18 mouse cellular contexts compared by ENCODE assay signal in genomic region chr11:11954606-11955005, GRCm38 (mm10). TPM values are rescaled to one million over a fixed set of nuclear protein-coding genes. Genes with fewer than 3 reads are reported as not detected.
A peak's percentile ranks its signal among the peaks of the same experiment; 100 is the strongest.
DNase-seq lines count a peak whose midpoint lies in the region; ATAC-seq and TF ChIP-seq lines count a peak whose summit lies in the region.
"Had no signal": no experiment of that assay in that cellular context is flagged by ENCODE, and none has a peak within 500 bp of the region (broad histone marks: within the 10 kb centered on the region; RNA-seq: fewer than 3 reads in every experiment).

No protein-coding gene starts in this region.

- no peak overlapping the region for H3K4me2 ChIP-seq in lung, embryonic 14.5 days
- no peak overlapping the region for H3K4me2 ChIP-seq in heart, embryonic 16.5 days (ENCODE audit: low read depth, low read length)
- no peak overlapping the region for H3K4me2 ChIP-seq in stomach, embryonic 15.5 days
- H3K4me2 ChIP-seq: forebrain, embryonic 12.5 days had no signal

- DNase-seq in heart, embryonic 10.5 days (ENCODE audit: low spot score): peak; percentile 51
- DNase-seq in heart, adult 9 months (ENCODE audit: low spot score in 2 of 2): no peak
- no peak for DNase-seq in lung, embryonic 14.5 days
- no peak for DNase-seq in lung, postnatal 14 days
- no peak for DNase-seq in natural killer cell, adult 2 months (ENCODE audit: low spot score in 2 of 2)
- DNase-seq in frontal cortex, postnatal 36 days (ENCODE audit: low spot score in 2 of 2): no peak
- DNase-seq: cerebellum, postnatal 25 days; kidney, adult 11 months; kidney, postnatal 14 days; right cerebral cortex, postnatal 14 days; thymus, adult 18-20 months had no signal

- H3K4me3 ChIP-seq in heart, embryonic 10.5 days: no peak overlapping the region
- no peak overlapping the region for H3K4me3 ChIP-seq in lung, embryonic 14.5 days (ENCODE audit: low read depth, low read length)
- no peak overlapping the region for H3K4me3 ChIP-seq in heart, embryonic 16.5 days (ENCODE audit: low read length)
- no peak overlapping the region for H3K4me3 ChIP-seq in stomach, embryonic 15.5 days (replicated peaks)
- H3K4me3 ChIP-seq: forebrain, embryonic 12.5 days; hindbrain, embryonic 10.5 days; megakaryocyte, embryonic 14.5 days had no signal

- H3K36me3 ChIP-seq in heart, embryonic 10.5 days: peaks cover 52% of the 10 kb centered on the region
- peaks cover 64% of the 10 kb centered on the region for H3K36me3 ChIP-seq in lung, embryonic 14.5 days (ENCODE audit: insufficient read depth)
- peaks cover 9% of the 10 kb centered on the region for H3K36me3 ChIP-seq in heart, embryonic 16.5 days (ENCODE audit: control insufficient read depth, insufficient read depth)
- no peaks in the 10 kb centered on the region; the same call in 1 of the 2 replicates for H3K36me3 ChIP-seq in stomach, embryonic 15.5 days

- 87% methylated on average over 6 of the region's 6 CpGs for WGBS in heart, embryonic 10.5 days
- 87% methylated on average over 6 of the region's 6 CpGs for WGBS in lung, embryonic 14.5 days
- WGBS in heart, embryonic 16.5 days: 84% methylated on average over 6 of the region's 6 CpGs
- 88% methylated on average over 6 of the region's 6 CpGs for WGBS in stomach, embryonic 15.5 days

- H3K27me3 ChIP-seq in heart, embryonic 10.5 days (ENCODE audit: insufficient read depth, poor library complexity, severe bottlenecking): no peaks in the 10 kb centered on the region
- no peaks in the 10 kb centered on the region for H3K27me3 ChIP-seq in lung, embryonic 14.5 days (ENCODE audit: insufficient read depth, low read length)
- H3K27me3 ChIP-seq in heart, embryonic 16.5 days (ENCODE audit: control insufficient read depth, insufficient read depth, low read length): no peaks in the 10 kb centered on the region
- no peaks in the 10 kb centered on the region for H3K27me3 ChIP-seq in stomach, embryonic 15.5 days (replicated peaks)
- H3K27me3 ChIP-seq: megakaryocyte, embryonic 14.5 days; Patski had no signal

- H3K4me1 ChIP-seq in heart, embryonic 10.5 days: peaks cover 73% of the 10 kb centered on the region
- peaks cover 32% of the 10 kb centered on the region for H3K4me1 ChIP-seq in lung, embryonic 14.5 days (ENCODE audit: insufficient read depth)
- H3K4me1 ChIP-seq in heart, embryonic 16.5 days (ENCODE audit: control insufficient read depth, insufficient read depth, low read length): peaks cover 57% of the 10 kb centered on the region
- H3K4me1 ChIP-seq in stomach, embryonic 15.5 days: peaks cover 15% of the 10 kb centered on the region; the same call in 1 of the 2 replicates

- no peak overlapping the region for H3K9ac ChIP-seq in lung, embryonic 14.5 days
- H3K9ac ChIP-seq in heart, embryonic 16.5 days (ENCODE audit: low read length): peak overlapping the region; percentile 41
- H3K9ac ChIP-seq in stomach, embryonic 15.5 days: no peak overlapping the region
- H3K9ac ChIP-seq: forebrain, embryonic 12.5 days had no signal

- no peak for TF ChIP-seq CTCF in lung, embryonic 14.5 days (IDR thresholded peaks at IDR 0.05; ENCODE audit: low read depth)

- H3K9me3 ChIP-seq in heart, embryonic 10.5 days: no peaks in the 10 kb centered on the region
- H3K9me3 ChIP-seq in lung, embryonic 14.5 days (ENCODE audit: low read depth, low read length): no peaks in the 10 kb centered on the region
- no peaks in the 10 kb centered on the region for H3K9me3 ChIP-seq in heart, embryonic 16.5 days (replicated peaks; ENCODE audit: control insufficient read depth, low read length)
- H3K9me3 ChIP-seq in stomach, embryonic 15.5 days: no peaks in the 10 kb centered on the region
- H3K9me3 ChIP-seq: forebrain, embryonic 12.5 days; hindbrain, embryonic 10.5 days; megakaryocyte, embryonic 14.5 days had no signal

- no peak for ATAC-seq in lung, embryonic 14.5 days (ENCODE audit: insufficient read depth)
- no peak for ATAC-seq in heart, embryonic 16.5 days (replicated peaks; ENCODE audit: extremely low read depth, insufficient read depth, low FRiP score)
- no peak for ATAC-seq in stomach, embryonic 15.5 days (ENCODE audit: insufficient read depth, low FRiP score, low read depth)
- ATAC-seq: midbrain, embryonic 16.5 days; Patski had no signal

- peak overlapping the region; percentile 85 for H3K27ac ChIP-seq in heart, embryonic 10.5 days
- peak overlapping the region; percentile 90 for H3K27ac ChIP-seq in lung, embryonic 14.5 days (ENCODE audit: low read depth)
- peak overlapping the region; percentile 94 for H3K27ac ChIP-seq in heart, embryonic 16.5 days (ENCODE audit: low read length)
- H3K27ac ChIP-seq in stomach, embryonic 15.5 days: peak overlapping the region; percentile 46
- H3K27ac ChIP-seq: forebrain, embryonic 12.5 days had no signal

RNA-seq across cellular contexts. Expression of gene Ddc, which starts 56.7 kb away (rescaled TPM):
- polyA plus RNA-seq in heart, embryonic 10.5 days (2016; fragmentation: Nextera tagmentation; extraction: Ambion mirVana): 34.5 and 42.8 TPM in 2 replicates
- 13.1 and 13.4 TPM in 2 replicates for polyA plus RNA-seq in lung, embryonic 14.5 days (2014; fragmentation: Nextera tagmentation; extraction: Ambion mirVana)
- 112 TPM in 2 replicates for polyA plus RNA-seq in heart, embryonic 16.5 days (2015; fragmentation: Nextera tagmentation; extraction: Ambion mirVana)
- polyA plus RNA-seq in stomach, embryonic 15.5 days (2015; fragmentation: Nextera tagmentation; extraction: Ambion mirVana): 48.5 and 57.0 TPM in 2 replicates
